Mouse (Mus musculus) forebrain, embryonic 12.5 days (tissue): Measurements from ENCODE around the gene Impdh1. TPM values are rescaled to one million over a fixed set of nuclear protein-coding genes. Genes with fewer than 3 reads are reported as not detected.
A peak's percentile ranks its signal among the peaks of the same experiment; 100 is the strongest.
"Not testable (repeated sequence)": the region's sequence is repeated elsewhere in the genome, so short reads cannot be mapped to it uniquely, and the experiment has no call there.

Experiments
- ATAC-seq: fragments of 200-750 bp; cut with Nextera tagmentation; 2 replicates; pipeline ENCODE4 v1.8.0; 2017; ENCODE audit warnings: moderate TSS enrichment; ENCODE audit not compliant: low FRiP score
- H3K27ac ChIP-seq: fragments of 300-500 bp; sonication (generic); 2 replicates; pipeline ENCODE4 v1.5.1; 2016; ENCODE audit warnings: mild to moderate bottlenecking
- H3K27me3 ChIP-seq: fragments of 300-500 bp; sonication (generic); 2 replicates; pipeline ENCODE4 v1.6.1; 2016; ENCODE audit warnings: mild to moderate bottlenecking
- H3K36me3 ChIP-seq: fragments of 300-500 bp; sonication (generic); replicated peaks from 2 replicates; pipeline ENCODE4 v1.6.1; 2016; ENCODE audit warnings: mild to moderate bottlenecking
- H3K4me1 ChIP-seq: fragments of 300-500 bp; sonication (generic); 2 replicates; pipeline ENCODE4 v1.6.1; 2016
- H3K4me2 ChIP-seq: fragments of 300-500 bp; sonication (generic); 2 replicates; pipeline ENCODE4 v1.6.1; 2016; ENCODE audit warnings: mild to moderate bottlenecking, moderate library complexity
- H3K4me3 ChIP-seq: fragments of 300-500 bp; sonication (generic); replicated peaks from 2 replicates; pipeline ENCODE4 v1.5.1; 2016; ENCODE audit warnings: mild to moderate bottlenecking
- H3K9ac ChIP-seq: fragments of 300-500 bp; sonication (generic); 2 replicates; pipeline ENCODE4 v1.6.1; 2016; ENCODE audit warnings: mild to moderate bottlenecking
- H3K9me3 ChIP-seq: fragments of 300-500 bp; sonication (generic); 2 replicates; pipeline ENCODE4 v1.6.1; 2016
- WGBS: fragments of 180-500 bp; shearing (Covaris S2); methylation state at CpG from one replicate; pipeline ENCODE4 v1.1.7; 2016; 5-methylcytosine and 5-hydroxymethylcytosine counted together
- microRNA-seq: library from miRNA; unstranded; fragments of <30 nt; microRNA quantifications from one replicate; pipeline ENCODE4, GENCODE M21; 2017
- polyA plus RNA-seq: library from polyadenylated mRNA; unstranded; fragments of >200 nt; fragmentation: Nextera tagmentation; extraction: Ambion mirVana; gene quantifications from 2 replicates; pipeline ENCODE4 v1.2.1, GENCODE M21; 2016

Gene Impdh1
- polyA plus RNA-seq, 1 experiment from 2014 or later = 39.8 TPM

DNA sequence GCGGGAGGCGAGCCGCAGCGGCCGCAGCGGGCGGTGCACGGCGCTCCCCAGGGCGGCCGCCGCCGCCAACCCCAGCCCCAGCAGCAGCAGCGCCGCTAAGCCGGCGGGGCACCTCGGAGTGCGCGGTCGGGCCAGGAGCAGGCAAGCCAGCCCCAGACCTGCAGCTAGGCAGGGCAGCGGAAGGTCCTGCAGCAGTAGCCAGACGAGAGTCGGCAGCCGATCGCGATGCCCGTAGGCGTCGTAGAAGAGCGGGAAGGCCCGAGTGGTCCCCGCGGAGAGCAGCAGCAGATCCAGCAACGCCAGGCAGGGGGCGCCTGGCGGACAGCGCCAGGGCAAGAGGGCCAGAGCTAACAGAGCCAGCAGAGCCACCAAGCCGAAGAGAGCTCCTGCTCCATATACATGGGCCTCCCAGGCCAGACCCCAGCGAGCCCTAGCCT, 45.2 kb downstream of the Impdh1 start:
- under 1% methylated on average over 40 of the region's 40 CpGs for WGBS
- Histone ChIP-seq H3K4me3 (peak overlapping the region; percentile 54), H3K9ac (peak overlapping the region; percentile 63), H3K4me2 (peak overlapping the region; percentile 98), H3K27me3 (peaks cover 88% of the 10 kb centered on the region), H3K36me3 (no peaks in the 10 kb centered on the region), H3K4me1 (peaks cover 24% of the 10 kb centered on the region), H3K9me3 (no peaks in the 10 kb centered on the region), H3K27ac (no peak overlapping the region)
- peak; percentile 88 for ATAC-seq

- Histone ChIP-seq H3K4me2 (peak overlapping the region; percentile 98), H3K36me3 (no peaks in the 10 kb centered on the region), H3K9me3 (no peaks in the 10 kb centered on the region), H3K27ac (no peak overlapping the region), H3K4me3 (peak overlapping the region; percentile 54), H3K9ac (peak overlapping the region; percentile 63), H3K27me3 (peaks cover 81% of the 10 kb centered on the region), H3K4me1 (peaks cover 24% of the 10 kb centered on the region)
- peak; percentile 61 for ATAC-seq
- WGBS = under 1% methylated on average over 60 of the region's 63 CpGs
Observed at GRCm38 (mm10) chr6:29170063-29170921, 45.9 kb downstream of the Impdh1 start.

GRCm38 (mm10) chr6:29169675-29170062, 46.5 kb downstream of the Impdh1 start:
- Histone ChIP-seq H3K4me3 (peak overlapping the region; percentile 54), H3K27me3 (peaks cover 75% of the 10 kb centered on the region), H3K4me1 (peaks cover 24% of the 10 kb centered on the region), H3K9ac (0 out of 2 replicates have a peak overlapping the region, but pooled peaks have one; percentile 63), H3K27ac (no peak overlapping the region), H3K9me3 (no peaks in the 10 kb centered on the region), H3K4me2 (peak overlapping the region; percentile 98), H3K36me3 (no peaks in the 10 kb centered on the region)
- WGBS = 4% methylated on average over 12 of the region's 12 CpGs
- ATAC-seq = no peak

DNA sequence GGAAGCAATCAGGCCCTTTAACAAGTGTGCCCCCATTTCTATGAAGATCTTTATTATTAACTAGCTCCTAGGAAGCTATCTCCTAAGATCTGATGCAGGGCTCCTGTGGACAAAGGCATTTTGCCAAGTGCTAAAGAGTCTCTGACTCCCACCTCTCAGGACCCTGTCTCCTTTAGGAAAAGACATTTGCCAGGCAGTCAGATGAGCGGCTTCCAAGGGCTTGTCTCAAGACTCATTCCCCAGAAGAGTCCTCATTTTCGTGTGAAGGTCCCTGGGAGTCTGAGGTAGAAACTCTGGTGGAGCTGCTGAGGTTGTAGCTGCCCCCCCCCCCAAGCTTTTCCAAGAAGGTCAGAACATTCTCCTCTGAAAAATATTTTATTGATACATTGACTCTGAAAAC, 47.3 kb downstream of the Impdh1 start:
- ATAC-seq = no peak
- no peak overlapping the region for H3K27ac ChIP-seq
- no peaks in the 10 kb centered on the region for H3K9me3 ChIP-seq
- no peaks in the 10 kb centered on the region for H3K36me3 ChIP-seq
- H3K9ac ChIP-seq = no peak overlapping the region
- H3K4me3 ChIP-seq = no peak overlapping the region
- H3K4me2 ChIP-seq = no peak overlapping the region
- 51% methylated on average over 2 of the region's 2 CpGs for WGBS
- peaks cover 67% of the 10 kb centered on the region for H3K27me3 ChIP-seq
- peaks cover 23% of the 10 kb centered on the region for H3K4me1 ChIP-seq

GRCm38 (mm10) chr6:29166196-29166595, 50.0 kb downstream of the Impdh1 start:
- H3K27me3 ChIP-seq = peaks cover 43% of the 10 kb centered on the region
- no peaks in the 10 kb centered on the region for H3K36me3 ChIP-seq
- no peak overlapping the region for H3K27ac ChIP-seq
- peak; percentile 30; the same call in 1 of the 2 replicates for ATAC-seq
- no peak overlapping the region for H3K4me2 ChIP-seq
- H3K4me1 ChIP-seq = peaks cover 26% of the 10 kb centered on the region
- no peak overlapping the region for H3K4me3 ChIP-seq
- 23% methylated on average over 1 of the region's 1 CpGs for WGBS
- H3K9ac ChIP-seq = no peak overlapping the region
- no peaks in the 10 kb centered on the region for H3K9me3 ChIP-seq

DNA sequence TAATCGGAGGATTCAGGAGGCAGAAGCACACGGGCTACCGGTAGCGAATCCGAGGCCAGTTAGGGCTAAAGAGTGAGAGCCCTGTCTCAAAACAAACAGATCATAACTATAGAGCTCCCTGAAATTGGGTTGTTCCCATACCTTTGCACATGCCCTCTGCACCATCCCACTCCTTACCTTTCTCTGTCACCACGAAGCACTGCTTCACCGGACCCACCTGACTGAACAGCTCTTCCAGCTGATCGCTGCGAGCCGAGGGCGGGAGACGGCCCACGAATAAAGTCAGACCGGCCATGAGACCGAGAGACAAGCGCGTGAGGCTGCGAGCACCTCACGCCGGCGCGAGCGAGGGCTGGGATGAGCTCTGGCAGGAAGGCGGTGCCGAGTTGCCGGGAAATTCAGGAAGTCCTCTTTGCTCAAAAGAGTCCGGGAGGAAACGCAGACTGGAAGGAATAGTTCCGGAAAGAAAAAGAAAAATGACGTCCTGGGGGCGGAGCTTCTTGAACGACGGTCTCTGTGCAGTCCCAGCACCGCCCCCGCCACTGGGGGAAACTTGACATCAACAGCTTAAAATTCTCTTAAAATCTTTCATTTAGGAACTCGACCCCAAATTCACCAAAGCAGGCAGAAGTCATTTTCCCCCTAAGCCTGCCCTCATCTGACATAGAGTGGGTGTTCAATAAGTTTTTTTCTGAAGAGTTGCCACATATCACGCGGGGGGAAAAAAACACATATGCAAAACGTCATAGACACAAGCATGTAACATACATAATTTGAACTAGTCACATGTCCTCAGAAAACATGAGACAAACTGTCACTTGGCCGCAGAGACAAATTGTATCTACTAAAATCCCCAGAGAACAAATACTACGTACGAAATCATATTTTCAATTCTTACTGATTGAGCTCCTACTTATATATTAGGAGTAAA, 51.6 kb downstream of the Impdh1 start, which contains the start of gene Rbm28:
TSS of gene Rbm28 (minus strand) at position 693 of the 931 bp plus-strand sequence.
- 9% methylated on average over 42 of the region's 42 CpGs for WGBS
- Histone ChIP-seq H3K4me3 (peak within 1 kb of the TSS; percentile 81), H3K9ac (peak within 1 kb of the TSS; percentile 78), H3K4me1 (peaks cover 10% of the 10 kb centered on the region), H3K4me2 (peak within 1 kb of the TSS; percentile 84), H3K36me3 (peaks cover 7% of the 10 kb centered on the region), H3K27ac (no peak within 1 kb of the TSS), H3K27me3 (peaks cover 27% of the 10 kb centered on the region), H3K9me3 (no peaks in the 10 kb centered on the region)
- ATAC-seq = peak; percentile 86

DNA sequence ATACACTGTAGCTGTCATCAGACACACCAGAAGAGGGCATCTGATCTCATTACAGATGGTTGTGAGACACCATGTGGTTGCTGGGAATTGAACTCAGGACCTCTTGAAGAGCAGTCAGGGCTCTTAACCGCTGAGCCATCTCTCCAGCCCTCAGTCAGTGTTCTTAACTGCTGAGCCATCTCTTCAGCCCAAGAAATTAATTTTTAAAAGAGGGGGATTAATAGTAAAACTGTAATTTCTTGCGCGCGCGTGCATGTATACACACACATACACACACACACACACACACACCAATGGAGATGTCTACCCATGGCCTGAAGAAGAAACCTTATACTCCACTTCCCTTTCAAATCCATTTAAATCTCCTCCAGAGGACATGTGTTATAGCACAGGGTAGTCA, 54.9 kb downstream of the Impdh1 start:
- WGBS = 98% methylated on average over 5 of the region's 5 CpGs
- not testable (repeated sequence) for H3K4me1 ChIP-seq, H3K4me2 ChIP-seq, H3K9ac ChIP-seq, H3K27me3 ChIP-seq, H3K4me3 ChIP-seq, H3K27ac ChIP-seq, ATAC-seq, H3K9me3 ChIP-seq
- H3K36me3 ChIP-seq = peaks cover 40% of the 10 kb centered on the region

- no peak overlapping the region for H3K9ac ChIP-seq
- peaks cover 10% of the 10 kb centered on the region for H3K4me1 ChIP-seq
- no peak overlapping the region for H3K4me2 ChIP-seq
- H3K27me3 ChIP-seq = no peaks in the 10 kb centered on the region
- ATAC-seq = no peak
- H3K36me3 ChIP-seq = peaks cover 45% of the 10 kb centered on the region
- no peak overlapping the region for H3K27ac ChIP-seq
- WGBS = 93% methylated on average over 2 of the region's 2 CpGs
- no peaks in the 10 kb centered on the region for H3K9me3 ChIP-seq
- no peak overlapping the region for H3K4me3 ChIP-seq
Observed at GRCm38 (mm10) chr6:29160786-29161185, 55.4 kb downstream of the Impdh1 start.

DNA sequence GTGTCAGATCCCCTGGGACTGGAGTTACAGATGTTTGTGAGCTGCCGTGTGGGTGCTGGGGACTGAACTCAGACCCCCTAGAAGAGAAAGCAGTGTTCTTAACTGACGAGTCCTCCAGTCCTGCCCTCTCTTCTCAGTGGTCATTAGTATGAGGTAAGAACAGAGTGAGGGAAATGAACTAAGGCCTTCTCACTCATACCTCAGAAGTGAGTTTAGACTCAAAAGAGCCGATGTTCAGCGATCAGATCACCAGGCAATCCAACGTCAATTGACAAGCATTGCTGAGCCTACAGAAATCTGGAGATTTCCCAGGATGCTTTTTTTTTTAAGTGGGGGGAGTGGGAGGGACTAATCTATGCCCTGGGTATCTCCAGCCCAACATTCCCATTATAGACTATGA, 59.8 kb downstream of the Impdh1 start:
- Histone ChIP-seq H3K4me1 (no peaks in the 10 kb centered on the region), H3K36me3 (peaks cover 77% of the 10 kb centered on the region)

More for the DNA sequence above, 59.8 kb downstream of the Impdh1 start:
- 91% methylated on average over 5 of the region's 5 CpGs for WGBS
- no peaks in the 10 kb centered on the region for H3K9me3 ChIP-seq
- ATAC-seq = no peak
- no peak overlapping the region for H3K4me2 ChIP-seq
- H3K27ac ChIP-seq = no peak overlapping the region
- no peaks in the 10 kb centered on the region for H3K27me3 ChIP-seq
- no peak overlapping the region for H3K9ac ChIP-seq
- H3K4me3 ChIP-seq = no peak overlapping the region

Small RNA genes lying within 50 kb of the gene (microRNA-seq; reads per million reads assigned to microRNA genes)
- not detected for gene Gm24303

Other genes with a start within 250 kb of the Impdh1 start
- gene Lep, start 156.1 kb downstream of the Impdh1 start, polyA plus RNA-seq = not detected in 2 replicates
- 62.9 and 67.6 TPM in 2 replicates for gene Rbm28, start 51.4 kb downstream of the Impdh1 start, polyA plus RNA-seq
- 1.1 and 1.2 TPM in 2 replicates for gene Prrt4, start 36.8 kb downstream of the Impdh1 start, polyA plus RNA-seq
- gene Hilpda, start 56.1 kb upstream of the Impdh1 start, polyA plus RNA-seq = 31.3 and 32.5 TPM in 2 replicates
- 0.56 and 0.77 TPM in 2 replicates for gene Fam71f2, start 63.2 kb upstream of the Impdh1 start, polyA plus RNA-seq
- not detected in 2 replicates for gene Fam71f1, start 102.8 kb upstream of the Impdh1 start, polyA plus RNA-seq
- gene Calu, start 131.7 kb upstream of the Impdh1 start, polyA plus RNA-seq = 192 and 207 TPM in 2 replicates
- 0.23 and 0.37 TPM in 2 replicates for gene Opn1sw, start 172.1 kb upstream of the Impdh1 start, polyA plus RNA-seq
- 27.2 and 29.9 TPM in 2 replicates for gene Ccdc136, start 179.9 kb upstream of the Impdh1 start, polyA plus RNA-seq
- gene Flnc, start 216.9 kb upstream of the Impdh1 start, polyA plus RNA-seq = 4.1 and 4.5 TPM in 2 replicates